Mouse (Mus musculus) ES-Bruce4 (cell line): ENCODE measurements around the gene 1600012H06Rik.
"Not testable (repeated sequence)": the region's sequence is repeated elsewhere in the genome, so short reads cannot be mapped to it uniquely, and the experiment has no call there.

Experiments
- CTCF ChIP-seq: IDR thresholded peaks from one replicate; pipeline ENCODE4 v1.8.1; 2011; ENCODE audit warnings: low read depth, low read length
- EP300 ChIP-seq: IDR thresholded peaks from 2 replicates; pipeline ENCODE4 v1.6.1; 2011; ENCODE audit warnings: low read depth, low read length; ENCODE audit not compliant: insufficient read depth

DNA sequence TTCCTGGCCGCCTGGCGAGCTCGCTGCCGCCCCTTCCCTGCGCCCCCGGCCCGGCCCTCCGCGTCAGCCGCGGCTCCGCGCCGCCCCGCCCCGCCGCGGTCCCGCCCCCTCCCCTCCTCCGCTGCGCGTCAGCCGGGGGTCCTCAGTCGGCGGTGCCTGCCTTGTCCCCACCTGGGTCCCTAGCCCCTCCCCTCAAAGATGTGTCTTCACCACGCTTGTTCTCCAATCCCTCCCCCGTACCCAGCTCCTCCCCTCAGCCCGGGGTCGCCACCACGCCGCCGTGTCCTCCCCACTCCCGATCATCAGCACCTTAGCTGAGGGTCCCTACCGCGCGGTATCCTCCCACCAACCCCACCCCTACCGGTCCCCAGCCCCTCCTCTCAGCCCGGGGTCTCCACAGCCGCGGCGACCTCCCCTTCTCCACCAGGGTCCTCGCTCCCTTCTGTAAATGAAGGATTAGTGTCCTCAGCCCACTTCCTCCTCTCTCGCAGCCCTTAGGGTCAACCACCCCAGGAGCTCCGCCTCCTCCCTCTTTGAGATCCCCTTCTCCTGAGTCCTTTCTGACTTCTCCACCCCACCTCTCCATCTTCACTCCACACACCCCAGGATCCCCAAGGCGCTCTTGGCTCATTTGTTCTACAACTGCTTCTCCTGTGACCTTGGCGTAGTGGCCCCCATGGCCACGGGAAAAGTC lies 50.3 kb downstream of the 1600012H06Rik start:
- TF ChIP-seq EP300, CTCF: not testable (repeated sequence)
